Mouse (Mus musculus) hindbrain, postnatal 0 days (tissue): ENCODE measurements at regions not wholly inside any gene's neighbourhood (a gene's known extent, or its start where the extent isn't known, plus 50 kb on each side); places are given as distances from the start of the nearest gene placed in this dataset.

ENCODE experiments used
- ATAC-seq: fragments of 200-750 bp; cut with Nextera tagmentation; 2 replicates; pipeline ENCODE4 v1.8.0; 2017; ENCODE audit warnings: mild to moderate bottlenecking, moderate TSS enrichment, moderate library complexity
- DNase-seq: peaks from one replicate; pipeline ENCODE4 v3.0.0-alpha.2; 2015; ENCODE audit warnings: low spot score
- H3K27ac ChIP-seq: fragments of 300-500 bp; sonication (generic); 2 replicates; pipeline ENCODE4 v1.5.1; 2014; ENCODE audit warnings: mild to moderate bottlenecking
- H3K27me3 ChIP-seq: fragments of 300-500 bp; sonication (generic); 2 replicates; pipeline ENCODE4 v1.6.1; 2014; ENCODE audit warnings: low read length, mixed read lengths; ENCODE audit not compliant: insufficient read depth
- H3K36me3 ChIP-seq: fragments of 300-500 bp; sonication (generic); 2 replicates; pipeline ENCODE4 v1.6.1; 2014; ENCODE audit warnings: low read length, mixed read lengths; ENCODE audit not compliant: insufficient read depth
- H3K4me1 ChIP-seq: fragments of 300-500 bp; sonication (generic); 2 replicates; pipeline ENCODE4 v1.6.1; 2014; ENCODE audit warnings: antibody characterized with exemption, low read length, mixed read lengths; ENCODE audit not compliant: insufficient read depth
- H3K4me2 ChIP-seq: fragments of 300-500 bp; sonication (generic); 2 replicates; pipeline ENCODE4 v1.6.1; 2014; ENCODE audit warnings: low read depth, mild to moderate bottlenecking, low read length, moderate library complexity, mixed read lengths
- H3K4me3 ChIP-seq: fragments of 300-500 bp; sonication (generic); 2 replicates; pipeline ENCODE4 v1.5.1; 2014; ENCODE audit warnings: low read length
- H3K9ac ChIP-seq: fragments of 300-500 bp; sonication (generic); replicated peaks from 2 replicates; pipeline ENCODE4 v1.6.1; 2014; ENCODE audit warnings: mild to moderate bottlenecking, low read length, moderate library complexity, mixed read lengths
- H3K9me3 ChIP-seq: fragments of 300-500 bp; sonication (generic); 2 replicates; pipeline ENCODE4 v1.6.1; 2016; ENCODE audit warnings: low read length, mixed read lengths
- CTCF ChIP-seq: IDR thresholded peaks from 2 replicates; pipeline ENCODE4 v1.5.1; 2016; ENCODE audit warnings: antibody characterized with exemption, control low read depth, low read depth
- WGBS: fragments of 180-500 bp; shearing (Covaris S2); extraction: QIAGEN DNeasy Blood & Tissue Kit; methylation state at CpG from one replicate; pipeline ENCODE4 v1.1.7; 2014; 5-methylcytosine and 5-hydroxymethylcytosine counted together

DNA sequence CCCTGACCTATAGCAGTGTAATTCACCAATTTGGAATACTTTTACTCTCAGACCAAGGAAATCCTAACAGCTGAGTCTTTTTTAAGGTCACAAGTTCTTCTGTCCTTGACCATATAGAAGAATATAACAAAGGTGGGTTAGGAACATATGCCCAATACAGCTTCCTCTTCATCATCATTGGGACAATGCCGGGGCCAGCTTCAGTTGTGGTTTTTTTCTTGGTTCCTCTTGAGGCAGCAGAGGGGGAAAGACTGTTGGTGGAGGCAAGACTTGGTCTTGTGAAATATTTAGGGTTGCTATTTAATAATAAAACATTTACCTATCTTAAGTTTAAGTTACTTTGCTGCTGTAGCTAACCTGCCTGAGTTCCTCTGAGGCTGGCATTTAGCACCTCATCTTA, 144.8 kb upstream of the Htr1f start:
- H3K27ac ChIP-seq: no peak overlapping the region
- DNase-seq (no peak), ATAC-seq (no peak)
- no peaks in the 10 kb centered on the region for H3K36me3 ChIP-seq
- no peaks in the 10 kb centered on the region for H3K27me3 ChIP-seq
- TF ChIP-seq CTCF: no peak
- no peak overlapping the region for H3K9ac ChIP-seq
- 97% methylated on average over 1 of the region's 1 CpGs for WGBS
- H3K4me1 ChIP-seq: no peaks in the 10 kb centered on the region
- H3K9me3 ChIP-seq: no peaks in the 10 kb centered on the region; the same call in 1 of the 2 replicates
- no peak overlapping the region for H3K4me2 ChIP-seq
- H3K4me3 ChIP-seq: no peak overlapping the region

DNA sequence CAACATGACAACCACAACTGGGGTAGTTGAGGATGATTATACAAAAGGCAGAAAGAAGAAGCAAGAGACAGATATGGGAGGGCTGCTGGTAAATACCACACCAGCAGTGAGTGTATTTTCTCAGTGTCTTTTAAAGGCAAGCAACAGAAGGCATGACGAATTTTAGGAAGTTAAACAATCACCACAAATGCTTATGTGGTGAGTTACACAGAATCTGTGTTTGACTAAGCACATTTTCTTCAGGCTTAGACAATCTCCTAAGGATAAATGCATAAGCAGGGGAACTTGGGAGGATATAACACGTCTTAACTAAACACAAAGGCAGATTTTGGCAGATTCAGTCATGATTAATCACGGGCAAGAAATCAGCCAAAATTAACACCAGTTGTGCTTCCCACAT, 141.8 kb upstream of the Htr1f start:
- WGBS: 80% methylated on average over 3 of the region's 3 CpGs
- DNase-seq: no peak

DNA sequence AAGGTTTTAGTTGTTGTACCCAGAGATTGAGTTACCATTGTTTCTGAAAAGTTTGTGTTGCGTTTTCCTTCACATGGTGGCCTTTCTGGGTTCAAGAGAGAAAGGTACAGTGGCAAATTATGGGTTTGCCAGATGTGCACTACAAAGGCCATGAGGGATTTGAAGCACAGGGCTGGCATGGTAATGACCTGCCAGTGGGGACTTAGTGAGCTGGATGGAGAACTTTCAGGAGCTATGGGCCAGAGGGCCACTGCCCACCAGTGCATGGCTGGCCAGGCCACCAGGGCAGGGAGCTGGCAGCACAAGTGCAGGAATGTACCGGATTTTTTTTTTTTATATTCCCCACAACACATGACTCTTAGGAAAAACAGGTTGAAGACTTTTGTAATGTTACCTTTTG, 128.8 kb upstream of the Htr1f start:
- Histone ChIP-seq H3K4me2 (no peak overlapping the region), H3K9me3 (no peaks in the 10 kb centered on the region), H3K36me3 (no peaks in the 10 kb centered on the region), H3K4me1 (no peaks in the 10 kb centered on the region), H3K27ac (no peak overlapping the region), H3K9ac (no peak overlapping the region), H3K27me3 (no peaks in the 10 kb centered on the region), H3K4me3 (no peak overlapping the region)
- ATAC-seq (no peak), DNase-seq (no peak)
- TF ChIP-seq CTCF: no peak
- WGBS: 95% methylated on average over 2 of the region's 2 CpGs

More for the DNA sequence above, 141.8 kb upstream of the Htr1f start:
- Histone ChIP-seq H3K27me3 (no peaks in the 10 kb centered on the region), H3K9ac (no peak overlapping the region), H3K9me3 (no peaks in the 10 kb centered on the region; the same call in 1 of the 2 replicates), H3K4me3 (no peak overlapping the region), H3K27ac (no peak overlapping the region), H3K36me3 (no peaks in the 10 kb centered on the region), H3K4me2 (no peak overlapping the region), H3K4me1 (no peaks in the 10 kb centered on the region)
- TF ChIP-seq CTCF: no peak
- no peak for ATAC-seq

GRCm38 (mm10) chr16:65233964-65234363, 128.3 kb upstream of the Htr1f start:
- Histone ChIP-seq H3K9ac (no peak overlapping the region), H3K4me3 (no peak overlapping the region), H3K4me1 (no peaks in the 10 kb centered on the region), H3K27ac (no peak overlapping the region), H3K36me3 (no peaks in the 10 kb centered on the region), H3K9me3 (no peaks in the 10 kb centered on the region), H3K4me2 (no peak overlapping the region), H3K27me3 (no peaks in the 10 kb centered on the region)
- TF ChIP-seq CTCF: no peak
- no peak for DNase-seq
- ATAC-seq: no peak
- WGBS: 70% methylated on average over 3 of the region's 3 CpGs

- Histone ChIP-seq H3K36me3 (no peaks in the 10 kb centered on the region), H3K4me3 (no peak overlapping the region), H3K27me3 (no peaks in the 10 kb centered on the region), H3K9ac (no peak overlapping the region), H3K27ac (no peak overlapping the region), H3K4me2 (no peak overlapping the region), H3K9me3 (no peaks in the 10 kb centered on the region), H3K4me1 (no peaks in the 10 kb centered on the region)
- ATAC-seq (no peak), DNase-seq (no peak)
- 90% methylated on average over 3 of the region's 3 CpGs for WGBS
- TF ChIP-seq CTCF: no peak
Observed at GRCm38 (mm10) chr16:65219434-65219833, 113.8 kb upstream of the Htr1f start.

GRCm38 (mm10) chr16:65212367-65212766, 106.7 kb upstream of the Htr1f start:
- no peak for ATAC-seq
- WGBS: 92% methylated on average over 1 of the region's 1 CpGs
- no peak for DNase-seq
- TF ChIP-seq CTCF: no peak
- Histone ChIP-seq H3K27ac (no peak overlapping the region), H3K27me3 (no peaks in the 10 kb centered on the region), H3K4me2 (no peak overlapping the region), H3K9ac (no peak overlapping the region), H3K4me1 (no peaks in the 10 kb centered on the region), H3K9me3 (no peaks in the 10 kb centered on the region), H3K36me3 (no peaks in the 10 kb centered on the region), H3K4me3 (no peak overlapping the region)

GRCm38 (mm10) chr16:65201329-65201728, 95.7 kb upstream of the Htr1f start:
- H3K36me3 ChIP-seq: no peaks in the 10 kb centered on the region
- ATAC-seq (no peak), DNase-seq (no peak)
- no peak overlapping the region for H3K9ac ChIP-seq
- no peak overlapping the region for H3K4me2 ChIP-seq
- no peaks in the 10 kb centered on the region for H3K9me3 ChIP-seq
- H3K4me3 ChIP-seq: no peak overlapping the region
- H3K27me3 ChIP-seq: no peaks in the 10 kb centered on the region
- no peaks in the 10 kb centered on the region for H3K4me1 ChIP-seq
- 89% methylated on average over 4 of the region's 4 CpGs for WGBS
- H3K27ac ChIP-seq: no peak overlapping the region
- no peak for TF ChIP-seq CTCF
